Mouse (Mus musculus): ENCODE results near the gene Tk2. TPM values are rescaled to one million over a fixed set of nuclear protein-coding genes. Genes with fewer than 3 reads are reported as not detected.
"Not testable (repeated sequence)": the region's sequence is repeated elsewhere in the genome, so short reads cannot be mapped to it uniquely, and the experiment has no call there.

Gene Tk2
- 19.4 and 20.7 TPM in 2 replicates for polyA plus RNA-seq (2015; fragmentation: Nextera tagmentation; extraction: Ambion mirVana)

DNA sequence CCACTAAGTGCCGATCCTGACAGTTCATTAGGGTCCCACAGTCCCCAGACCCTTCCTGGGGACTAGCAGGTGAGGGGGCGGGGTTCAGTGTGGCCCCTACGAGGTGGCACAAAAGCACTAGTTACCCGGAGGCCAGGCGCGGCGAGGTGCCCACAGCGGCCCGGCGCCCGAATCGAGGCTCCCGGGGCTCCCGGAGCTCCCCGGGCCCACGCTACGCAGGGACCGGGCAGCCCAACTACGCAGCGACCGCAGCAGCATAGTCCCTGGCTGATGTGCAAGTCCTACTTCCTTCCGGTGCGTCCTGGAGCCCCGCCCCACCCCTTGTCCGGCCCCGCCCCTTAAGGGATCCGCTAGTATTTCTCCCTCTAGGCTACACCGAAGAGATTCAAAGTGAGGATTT lies at the start of gene Tk2:
Tk2 (minus strand) TSS at position 283 of the 400 bp plus-strand sequence.
- Histone ChIP-seq H3K4me3 (peak within 1 kb of the TSS; percentile 84), H3K9ac (peak within 1 kb of the TSS; percentile 83), H3K4me2 (replicated peaks) (peak within 1 kb of the TSS; percentile 83), H3K9me3 (no peaks in the 10 kb centered on the region), H3K36me3 (peaks cover 10% of the 10 kb centered on the region), H3K27ac (peak within 1 kb of the TSS; percentile 33; the same call in 1 of the 2 replicates), H3K27me3 (no peaks in the 10 kb centered on the region), H3K4me1 (peaks cover 23% of the 10 kb centered on the region)
- ATAC-seq (ENCODE audit: low FRiP score, low read depth) = peak; percentile 84
- WGBS = 1% methylated on average over 27 of the region's 28 CpGs

- Histone ChIP-seq H3K9ac (no peak overlapping the region), H3K4me1 (no peaks in the 10 kb centered on the region), H3K4me3 (no peak overlapping the region), H3K36me3 (no peaks in the 10 kb centered on the region), H3K9me3 (no peaks in the 10 kb centered on the region), H3K27ac (no peak overlapping the region), H3K27me3 (no peaks in the 10 kb centered on the region), H3K4me2 (replicated peaks) (no peak overlapping the region)
- 81% methylated on average over 1 of the region's 1 CpGs for WGBS
- no peak for ATAC-seq (ENCODE audit: low FRiP score, low read depth)
Observed at GRCm38 (mm10) chr8:104294396-104294795, 46.0 kb upstream of the Tk2 start.

- H3K36me3 ChIP-seq; H3K27ac ChIP-seq; H3K4me2 ChIP-seq (replicated peaks); H3K9ac ChIP-seq; ATAC-seq (ENCODE audit: low FRiP score, low read depth); H3K4me3 ChIP-seq; H3K4me1 ChIP-seq; H3K27me3 ChIP-seq; H3K9me3 ChIP-seq: not testable (repeated sequence)
- 83% methylated on average over 12 of the region's 12 CpGs for WGBS
Observed at GRCm38 (mm10) chr8:104293081-104293480, 44.7 kb upstream of the Tk2 start, which contains the start of gene Cmtm2a. Gene Cmtm2a, minus strand, starts transcription at chr8:104293181.

GRCm38 (mm10) chr8:104268937-104269440 lies 20.6 kb upstream of the Tk2 start:
- no peak for ATAC-seq (ENCODE audit: low FRiP score, low read depth)
- 89% methylated on average over 6 of the region's 6 CpGs for WGBS

DNA sequence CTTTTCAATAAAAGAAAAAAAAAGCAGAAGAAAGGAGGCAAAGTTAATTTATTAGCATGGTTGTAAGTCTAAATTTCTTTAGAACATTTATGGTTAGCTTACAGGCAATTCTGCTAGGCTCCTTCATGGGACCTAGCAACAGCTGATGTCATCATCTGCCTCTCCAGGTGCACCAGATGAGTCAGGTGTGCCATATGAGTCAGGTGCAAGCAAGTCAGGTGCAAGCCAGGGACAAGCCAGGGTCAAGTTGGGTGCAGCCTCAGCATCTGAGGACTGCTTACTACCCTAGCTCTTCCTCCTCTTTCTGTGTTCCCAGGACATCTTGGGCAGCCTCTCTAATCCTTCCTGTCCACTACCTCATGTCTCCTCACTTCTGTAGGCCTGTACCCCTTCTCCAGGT lies 20.0 kb upstream of the Tk2 start:
- no peak for ATAC-seq (ENCODE audit: low FRiP score, low read depth)
- H3K27ac ChIP-seq = no peak overlapping the region

More at GRCm38 (mm10) chr8:104268937-104269440, 20.6 kb upstream of the Tk2 start:
- Histone ChIP-seq H3K4me2 (replicated peaks) (no peak overlapping the region), H3K4me1 (no peaks in the 10 kb centered on the region), H3K9ac (no peak overlapping the region), H3K36me3 (peaks cover 9% of the 10 kb centered on the region), H3K27me3 (no peaks in the 10 kb centered on the region), H3K27ac (no peak overlapping the region), H3K4me3 (no peak overlapping the region), H3K9me3 (no peaks in the 10 kb centered on the region)

DNA sequence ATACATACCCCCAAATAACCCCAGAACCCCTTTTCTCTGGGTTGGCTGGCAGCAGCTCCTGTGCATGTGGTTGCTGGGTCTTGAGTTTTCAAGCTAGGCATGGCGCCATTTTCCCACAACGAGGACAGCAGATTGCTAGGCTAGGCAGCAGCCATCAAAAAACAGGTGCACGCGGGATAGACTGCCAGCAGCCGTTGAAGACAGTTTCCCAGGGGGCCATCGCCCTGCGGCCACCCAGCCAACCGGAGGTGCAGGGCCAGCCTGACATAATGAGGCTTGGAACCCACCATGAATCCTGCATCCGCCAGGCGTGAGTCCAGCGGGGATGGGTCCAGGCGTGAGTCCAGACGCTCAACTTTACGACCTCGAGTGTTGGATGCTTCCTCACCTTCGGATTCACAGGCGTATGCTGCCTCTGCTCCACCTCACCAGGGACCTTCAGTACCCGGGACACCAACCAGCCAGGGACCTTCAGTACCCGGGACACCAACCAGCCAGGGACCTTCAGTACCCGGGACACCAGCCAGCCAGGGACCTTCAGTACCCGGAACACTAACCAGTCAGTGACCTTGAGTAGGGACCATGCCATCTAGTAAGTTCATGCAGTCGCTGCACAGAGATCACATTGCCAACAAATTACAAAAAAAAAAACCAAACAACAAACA lies 16.0 kb upstream of the Tk2 start:
- H3K9me3 ChIP-seq; H3K9ac ChIP-seq; H3K27me3 ChIP-seq; H3K4me3 ChIP-seq; H3K4me2 ChIP-seq (replicated peaks); H3K4me1 ChIP-seq; H3K27ac ChIP-seq; ATAC-seq (ENCODE audit: low FRiP score, low read depth): not testable (repeated sequence)
- peaks cover 30% of the 10 kb centered on the region for H3K36me3 ChIP-seq
- 96% methylated on average over 22 of the region's 22 CpGs for WGBS

More for the DNA sequence above, 20.0 kb upstream of the Tk2 start:
- Histone ChIP-seq H3K4me1 (no peaks in the 10 kb centered on the region), H3K4me3 (no peak overlapping the region), H3K27me3 (no peaks in the 10 kb centered on the region), H3K4me2 (replicated peaks) (no peak overlapping the region), H3K9ac (no peak overlapping the region), H3K9me3 (no peaks in the 10 kb centered on the region), H3K36me3 (peaks cover 16% of the 10 kb centered on the region)

GRCm38 (mm10) chr8:104261802-104262201 lies 13.4 kb upstream of the Tk2 start:
- not testable (repeated sequence) for ATAC-seq (ENCODE audit: low FRiP score, low read depth); H3K27me3 ChIP-seq; H3K4me1 ChIP-seq; H3K4me2 ChIP-seq (replicated peaks); H3K27ac ChIP-seq; H3K9me3 ChIP-seq; H3K4me3 ChIP-seq; H3K9ac ChIP-seq
- H3K36me3 ChIP-seq = peaks cover 55% of the 10 kb centered on the region
- WGBS = 97% methylated on average over 5 of the region's 5 CpGs

- Histone ChIP-seq H3K36me3 (peaks cover 11% of the 10 kb centered on the region), H3K4me3 (no peak overlapping the region), H3K9me3 (no peaks in the 10 kb centered on the region), H3K27ac (no peak overlapping the region), H3K4me1 (peaks cover 9% of the 10 kb centered on the region), H3K4me2 (replicated peaks) (no peak overlapping the region), H3K27me3 (no peaks in the 10 kb centered on the region), H3K9ac (no peak overlapping the region)
- 87% methylated on average over 3 of the region's 3 CpGs for WGBS
- no peak for ATAC-seq (ENCODE audit: low FRiP score, low read depth)
Observed at GRCm38 (mm10) chr8:104253016-104253415, 4.7 kb upstream of the Tk2 start.

DNA sequence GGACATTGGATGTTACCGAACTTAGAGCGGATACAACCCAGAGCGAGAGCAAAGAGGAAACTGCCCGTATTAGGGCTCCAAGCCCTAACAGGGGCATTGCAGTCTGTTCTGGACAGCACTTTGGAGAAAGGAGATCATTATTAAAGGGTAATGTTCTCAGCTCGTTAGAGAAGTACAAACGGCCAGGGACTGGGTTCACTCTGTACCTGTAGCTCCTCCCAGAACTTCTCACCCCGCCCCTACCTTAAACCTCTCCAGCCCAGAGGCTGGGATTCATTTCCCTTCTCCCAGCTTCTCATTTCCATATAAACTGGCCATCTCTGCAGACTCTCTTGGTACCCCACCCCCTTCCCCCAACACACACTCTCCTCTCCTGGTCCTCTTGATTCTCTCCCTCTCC lies 3.1 kb upstream of the Tk2 start:
- Histone ChIP-seq H3K9me3 (no peaks in the 10 kb centered on the region), H3K4me1 (peaks cover 23% of the 10 kb centered on the region), H3K36me3 (no peaks in the 10 kb centered on the region), H3K27ac (peak overlapping the region; percentile 93), H3K9ac (peak overlapping the region; percentile 77), H3K27me3 (no peaks in the 10 kb centered on the region), H3K4me3 (peak overlapping the region; percentile 70), H3K4me2 (replicated peaks) (peak overlapping the region; percentile 79)
- ATAC-seq (ENCODE audit: low FRiP score, low read depth) = no peak
- under 1% methylated on average over 7 of the region's 7 CpGs for WGBS

DNA sequence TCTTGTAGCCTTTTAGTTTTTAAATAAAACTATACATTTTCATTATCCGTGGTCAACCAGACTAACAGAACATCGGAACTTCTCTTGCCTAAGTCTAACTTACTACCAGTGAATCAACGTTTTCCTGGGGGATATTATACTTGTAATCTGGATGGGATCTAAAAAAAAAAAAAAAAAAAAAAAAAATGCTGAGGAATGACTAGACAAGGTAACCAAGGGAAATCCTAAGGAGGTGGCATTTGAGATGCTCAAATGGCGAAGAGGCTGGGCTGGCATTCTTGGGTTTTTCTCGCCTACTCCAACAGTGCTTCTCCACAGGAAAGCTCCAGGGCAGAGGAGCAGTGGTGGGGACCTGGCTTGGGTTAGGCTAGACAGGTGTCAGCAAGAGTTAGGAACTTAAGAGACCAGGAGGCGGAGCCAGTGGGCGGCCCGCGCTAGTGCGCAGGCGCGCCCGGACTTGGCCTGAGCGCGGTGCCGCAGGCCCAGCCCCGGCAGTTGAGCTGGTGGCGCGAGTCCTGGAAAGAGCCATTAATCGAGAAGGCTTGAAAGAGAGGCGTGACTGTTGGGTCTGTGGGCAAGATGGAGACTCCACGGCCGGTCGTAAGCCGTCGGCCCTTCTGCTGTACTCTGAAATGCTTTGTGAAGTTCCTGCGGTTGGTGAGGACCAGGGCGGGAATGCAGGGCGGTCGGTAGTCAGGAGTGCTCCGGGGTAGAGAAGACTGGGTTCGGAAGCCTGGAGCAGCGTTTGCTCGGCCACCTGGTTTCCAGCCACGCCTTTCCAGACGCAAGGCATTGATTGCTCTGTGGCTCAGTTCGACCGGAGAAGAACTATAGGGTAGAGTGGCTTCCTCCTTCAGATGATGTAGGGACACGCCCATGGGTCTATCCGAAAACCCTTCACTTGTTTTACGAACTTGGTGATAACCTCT lies 2.3 kb upstream of the Tk2 start, which contains the start of gene Cklf:
Cklf (plus strand) TSS at position 423 of the 929 bp plus-strand sequence.
- WGBS = 4% methylated on average over 41 of the region's 41 CpGs
- peaks cover 23% of the 10 kb centered on the region for H3K4me1 ChIP-seq
- peak; percentile 85 for ATAC-seq (ENCODE audit: low FRiP score, low read depth)

GRCm38 (mm10) chr8:104249442-104249996 lies 1.2 kb upstream of the Tk2 start:
- Histone ChIP-seq H3K27ac (no peak overlapping the region), H3K4me3 (no peak overlapping the region), H3K9ac (no peak overlapping the region), H3K27me3 (no peaks in the 10 kb centered on the region), H3K4me1 (peaks cover 23% of the 10 kb centered on the region), H3K9me3 (no peaks in the 10 kb centered on the region), H3K4me2 (replicated peaks) (no peak overlapping the region), H3K36me3 (peaks cover 3% of the 10 kb centered on the region; the same call in 1 of the 2 replicates)
- no peak for ATAC-seq (ENCODE audit: low FRiP score, low read depth)
- WGBS = 85% methylated on average over 7 of the region's 7 CpGs

More for the DNA sequence above, 2.3 kb upstream of the Tk2 start, which contains the start of gene Cklf:
- Histone ChIP-seq H3K9ac (peak within 1 kb of the TSS; percentile 77), H3K27ac (peak within 1 kb of the TSS; percentile 93), H3K9me3 (no peaks in the 10 kb centered on the region), H3K4me3 (peak within 1 kb of the TSS; percentile 70), H3K27me3 (no peaks in the 10 kb centered on the region), H3K4me2 (replicated peaks) (peak within 1 kb of the TSS; percentile 79), H3K36me3 (peaks cover 3% of the 10 kb centered on the region; the same call in 1 of the 2 replicates)

All from limb, embryonic 13.5 days (tissue).